Mouse (Mus musculus) heart, adult 2 months (tissue): ENCODE data around the gene Smim20.

Source experiments
- EP300 ChIP-seq: fragments of 200-500 bp; IDR thresholded peaks from 2 replicates; pipeline ENCODE4 v1.6.1; 2011; ENCODE audit warnings: low read depth, low read length, control low read depth; ENCODE audit not compliant: insufficient read depth
- POLR2A ChIP-seq: fragments of 200-500 bp; IDR thresholded peaks from 2 replicates; pipeline ENCODE4 v1.6.1; 2011; ENCODE audit warnings: mild to moderate bottlenecking, low read depth, low read length, control low read depth; ENCODE audit not compliant: insufficient read depth

DNA sequence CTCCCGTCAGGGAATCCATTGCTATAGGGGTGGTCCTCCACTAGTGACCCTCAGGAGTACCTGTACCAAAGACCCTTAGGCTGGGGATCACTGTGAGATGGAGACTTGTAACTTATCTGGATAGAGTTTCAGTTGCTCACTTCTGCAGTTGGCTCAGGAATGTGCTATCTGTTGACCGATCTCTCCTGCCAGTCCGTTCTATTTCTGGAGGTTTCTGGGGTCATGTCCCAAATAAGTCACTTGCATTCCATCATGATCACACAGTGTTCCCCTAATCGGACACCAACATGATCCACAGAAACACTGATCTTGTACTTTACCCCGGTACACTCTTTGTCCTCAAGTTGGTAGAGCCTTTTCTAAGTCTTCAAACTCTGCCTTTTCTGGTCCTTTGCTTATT lies 40.6 kb downstream of the Smim20 start:
- TF ChIP-seq EP300: no peak
- no peak for TF ChIP-seq POLR2A
